Mouse (Mus musculus): ENCODE measurements around the gene Klhl32.
A peak's percentile ranks its signal among the peaks of the same experiment; 100 is the strongest.
"Not testable (repeated sequence)": the region's sequence is repeated elsewhere in the genome, so short reads cannot be mapped to it uniquely, and the experiment has no call there.

Gene Klhl32

GRCm38 (mm10) chr4:24795180-24795579 is 55.7 kb downstream of the Klhl32 start:
- no peak for DNase-seq (ENCODE audit: low read depth)

GRCm38 (mm10) chr4:24793726-24794345 is 57.1 kb downstream of the Klhl32 start:
- no peak for DNase-seq (ENCODE audit: low read depth)

DNA sequence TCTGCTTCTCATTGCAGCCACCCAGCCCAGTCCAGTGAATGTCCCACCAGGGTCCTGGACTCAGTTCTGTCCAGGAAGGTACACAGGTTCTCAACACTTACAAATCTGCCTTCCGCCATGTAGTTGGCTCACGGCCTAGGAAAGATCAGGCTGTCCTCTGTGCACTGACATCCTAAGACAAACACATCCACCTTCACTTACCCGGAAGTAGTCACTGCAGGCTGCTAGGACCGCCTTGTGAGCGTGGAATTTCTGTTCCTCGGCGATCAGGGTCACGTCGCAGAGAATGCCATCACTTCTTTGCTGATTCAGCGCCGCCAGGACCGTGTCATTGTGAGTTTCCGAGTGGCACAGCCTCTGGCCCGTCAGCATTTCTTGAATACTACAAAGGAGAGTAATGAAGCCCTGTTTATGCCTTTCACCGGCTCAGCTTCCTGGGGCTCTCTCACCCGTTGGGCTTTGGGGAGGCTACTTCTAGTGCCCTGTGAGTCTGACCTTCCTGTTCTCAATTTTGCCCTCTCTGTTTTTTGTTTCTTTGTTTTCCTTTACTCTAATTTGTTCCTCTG is 58.4 kb downstream of the Klhl32 start:
- DNase-seq (ENCODE audit: low read depth), result no peak

- no peak for DNase-seq (ENCODE audit: low read depth)
These were observed 61.6 kb downstream of the Klhl32 start for GRCm38 (mm10) chr4:24789331-24789730.

- no peak for DNase-seq (ENCODE audit: low read depth)
These were observed 65.0 kb downstream of the Klhl32 start for GRCm38 (mm10) chr4:24785757-24786532.

DNA sequence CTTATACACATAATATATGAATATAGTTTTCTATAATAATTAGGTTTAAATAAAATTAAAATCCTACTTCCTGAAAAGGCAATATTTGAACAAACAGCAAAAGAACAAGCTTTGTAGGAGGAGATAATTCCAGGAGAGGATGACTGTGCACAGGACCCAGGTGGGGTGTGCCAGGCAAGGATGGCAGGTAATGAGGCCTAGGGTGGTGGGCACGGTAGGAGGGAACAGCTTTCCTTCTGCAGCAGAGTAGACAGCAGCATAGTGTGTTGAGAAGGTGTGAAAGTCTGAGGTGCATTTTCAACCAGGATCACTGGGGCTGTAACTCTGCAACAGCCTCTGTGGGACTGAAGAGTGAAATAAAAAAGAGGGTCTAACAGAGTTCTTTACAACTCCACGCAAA is 85.0 kb downstream of the Klhl32 start:
- no peak for DNase-seq (ENCODE audit: low read depth)

GRCm38 (mm10) chr4:24765469-24765868 is 85.5 kb downstream of the Klhl32 start:
- no peak for DNase-seq (ENCODE audit: low read depth)

DNA sequence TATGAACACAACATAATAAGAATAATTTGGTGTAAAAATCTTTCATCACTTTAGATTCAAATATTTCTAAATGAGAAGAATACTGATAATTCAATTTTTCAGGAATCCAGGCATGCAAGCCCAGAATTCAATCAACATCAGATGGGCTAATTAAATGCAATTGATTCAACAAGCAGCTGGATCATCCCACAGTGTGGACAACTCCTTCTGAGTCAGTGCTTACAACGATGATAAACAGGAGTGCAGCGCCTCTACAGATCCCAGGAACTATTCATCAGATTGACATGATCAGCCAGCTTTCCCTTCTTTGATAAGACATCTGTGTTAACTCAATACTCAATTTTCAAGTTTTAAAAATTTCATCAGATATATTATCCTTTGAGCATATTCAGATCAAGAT is 86.4 kb downstream of the Klhl32 start:
- DNase-seq (ENCODE audit: low read depth), result no peak

DNA sequence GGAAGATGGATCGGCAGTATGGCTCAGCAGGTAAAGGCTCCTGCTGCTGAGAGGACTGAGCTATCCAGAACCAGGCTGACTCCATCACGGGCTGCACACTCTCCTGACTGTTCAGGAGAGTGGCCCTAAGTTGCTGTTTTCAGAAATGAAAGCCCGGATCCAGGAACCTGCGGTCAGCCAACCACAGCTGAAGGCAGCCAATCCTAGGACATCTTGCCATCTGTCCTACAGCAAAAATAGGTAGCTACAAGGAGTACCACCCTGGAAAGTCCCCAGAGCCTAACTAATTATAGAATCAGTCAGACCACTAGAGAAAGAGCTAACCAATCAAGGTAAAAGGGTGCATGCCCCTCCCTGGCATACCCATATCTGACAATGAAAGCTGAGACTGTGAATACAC is 87.5 kb downstream of the Klhl32 start:
- DNase-seq (ENCODE audit: low read depth), result no peak

- no peak for DNase-seq (ENCODE audit: low read depth)
These were observed 92.0 kb downstream of the Klhl32 start for GRCm38 (mm10) chr4:24758954-24759353.

DNA sequence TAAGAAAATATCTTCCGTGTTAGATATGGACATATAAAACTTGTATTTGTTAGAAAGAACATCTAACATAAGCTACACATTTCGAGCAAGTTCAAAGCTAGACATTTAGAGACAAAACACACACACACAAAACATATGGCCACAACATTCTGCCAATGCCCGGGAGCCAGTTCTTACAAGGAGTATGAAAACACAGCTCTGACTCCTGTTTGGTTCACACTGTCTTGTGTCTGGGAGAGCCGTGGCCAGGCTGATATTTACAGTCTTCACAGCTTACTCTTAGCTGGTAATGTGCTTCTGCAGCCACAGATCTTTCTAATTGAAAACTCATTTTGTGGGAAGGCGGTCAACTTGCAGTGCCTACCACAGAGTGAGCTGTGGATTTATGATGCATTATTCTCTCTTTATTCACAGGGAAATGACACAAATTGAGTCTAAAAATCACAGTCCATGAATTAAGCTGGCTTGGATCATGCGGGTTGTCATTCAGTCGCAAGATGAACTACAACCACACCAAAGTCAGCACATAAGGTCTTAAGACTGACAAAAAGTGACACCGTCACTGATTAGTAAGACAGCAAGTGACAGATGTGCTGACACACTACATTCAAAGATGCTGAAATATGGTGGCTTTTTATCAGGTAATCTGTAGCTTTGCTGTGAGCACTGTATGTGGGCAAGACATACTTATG is 98.3 kb downstream of the Klhl32 start:
- no peak for DNase-seq (ENCODE audit: low read depth)

GRCm38 (mm10) chr4:24737080-24737479 is 113.8 kb downstream of the Klhl32 start:
- DNase-seq (ENCODE audit: low read depth), result no peak

DNA sequence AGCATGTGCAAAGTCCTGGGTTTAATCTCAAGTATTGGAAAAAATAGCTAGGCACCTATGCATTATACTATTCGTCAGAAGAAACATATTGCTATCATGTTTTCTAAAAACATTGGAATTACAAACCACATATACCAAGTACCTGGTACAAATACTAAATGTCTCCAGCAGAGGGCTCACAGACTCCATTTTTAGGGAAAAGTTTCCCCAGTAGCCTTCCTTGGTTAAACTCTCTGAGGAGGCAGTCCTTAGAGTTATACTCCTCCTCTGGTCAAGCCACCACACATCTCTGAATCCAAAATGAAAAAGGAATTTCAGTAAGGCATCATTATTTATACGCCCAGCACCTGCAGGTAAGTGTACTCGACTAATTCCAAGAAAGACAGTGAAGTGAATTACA is 130.1 kb downstream of the Klhl32 start:
- DNase-seq (ENCODE audit: low read depth), result peak; percentile 19

DNA sequence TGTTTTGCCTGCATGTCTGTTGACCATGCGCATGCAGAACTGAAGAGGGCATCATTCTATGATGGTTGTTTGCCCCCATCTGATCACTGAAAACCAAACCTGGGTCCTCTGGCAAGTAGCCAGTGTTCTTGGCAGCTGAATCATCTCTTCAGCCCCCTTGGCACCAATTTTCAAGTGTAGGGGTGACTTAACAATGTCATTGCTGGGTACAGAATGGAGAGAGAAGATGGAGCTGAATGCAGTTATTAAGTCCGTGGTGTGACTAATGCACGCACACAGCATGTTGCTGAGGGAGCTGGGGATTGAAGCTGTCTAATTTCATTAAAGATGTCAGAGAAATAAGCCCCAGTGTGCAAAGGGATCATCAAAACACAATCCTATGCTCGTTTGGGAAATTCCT is 135.4 kb downstream of the Klhl32 start:
- DNase-seq (ENCODE audit: low read depth), result no peak

DNA sequence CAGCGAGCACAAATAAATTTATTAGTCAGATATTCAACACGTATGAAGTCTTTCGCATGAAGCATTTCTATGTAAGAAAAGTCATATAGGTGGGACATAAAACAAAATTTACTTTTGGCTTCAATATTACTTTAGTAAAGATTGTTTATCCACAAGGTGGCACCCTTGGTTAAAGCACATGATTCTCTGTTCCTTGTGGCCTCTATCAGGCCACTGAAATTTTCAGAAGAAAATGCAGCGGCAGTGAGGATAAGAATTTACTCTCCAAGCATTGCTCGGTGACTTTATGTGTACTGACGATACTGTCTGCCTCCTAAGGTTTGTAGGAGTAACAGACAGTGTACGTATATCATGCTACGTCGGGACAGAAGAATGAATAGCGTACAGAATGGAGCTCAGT is 136.6 kb downstream of the Klhl32 start:
- DNase-seq (ENCODE audit: low read depth), result no peak

- DNase-seq (ENCODE audit: low read depth), result peak; percentile 2
These were observed 152.3 kb downstream of the Klhl32 start for GRCm38 (mm10) chr4:24698528-24699117.

GRCm38 (mm10) chr4:24680080-24680479 is 170.8 kb downstream of the Klhl32 start:
- no peak for DNase-seq (ENCODE audit: low read depth)

GRCm38 (mm10) chr4:24670007-24670406 is 180.9 kb downstream of the Klhl32 start:
- no peak for DNase-seq (ENCODE audit: low read depth)

DNA sequence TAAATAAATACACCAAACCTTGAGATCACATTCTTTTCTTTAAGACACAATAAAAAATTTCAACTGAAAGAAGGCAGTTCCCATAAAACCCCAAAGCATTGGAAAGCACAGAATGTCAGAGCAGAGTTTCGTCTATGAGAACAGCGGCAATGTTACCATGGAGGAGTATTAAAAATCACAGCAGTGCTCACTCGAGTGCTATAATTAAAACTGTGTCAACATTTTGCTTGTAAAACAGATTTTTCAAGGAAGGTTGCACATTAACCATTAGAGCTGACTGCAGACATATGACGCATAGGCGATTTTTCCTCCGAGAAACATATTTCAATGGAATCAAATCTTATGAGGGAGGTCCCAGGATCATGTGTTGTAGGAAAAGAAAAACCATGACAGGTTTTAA is 191.7 kb downstream of the Klhl32 start:
- no peak for DNase-seq (ENCODE audit: low read depth)

GRCm38 (mm10) chr4:24644735-24645134 is 206.2 kb downstream of the Klhl32 start:
- DNase-seq (ENCODE audit: low read depth), result not testable (repeated sequence)

GRCm38 (mm10) chr4:24642306-24642705 is 208.6 kb downstream of the Klhl32 start:
- no peak for DNase-seq (ENCODE audit: low read depth)

DNA sequence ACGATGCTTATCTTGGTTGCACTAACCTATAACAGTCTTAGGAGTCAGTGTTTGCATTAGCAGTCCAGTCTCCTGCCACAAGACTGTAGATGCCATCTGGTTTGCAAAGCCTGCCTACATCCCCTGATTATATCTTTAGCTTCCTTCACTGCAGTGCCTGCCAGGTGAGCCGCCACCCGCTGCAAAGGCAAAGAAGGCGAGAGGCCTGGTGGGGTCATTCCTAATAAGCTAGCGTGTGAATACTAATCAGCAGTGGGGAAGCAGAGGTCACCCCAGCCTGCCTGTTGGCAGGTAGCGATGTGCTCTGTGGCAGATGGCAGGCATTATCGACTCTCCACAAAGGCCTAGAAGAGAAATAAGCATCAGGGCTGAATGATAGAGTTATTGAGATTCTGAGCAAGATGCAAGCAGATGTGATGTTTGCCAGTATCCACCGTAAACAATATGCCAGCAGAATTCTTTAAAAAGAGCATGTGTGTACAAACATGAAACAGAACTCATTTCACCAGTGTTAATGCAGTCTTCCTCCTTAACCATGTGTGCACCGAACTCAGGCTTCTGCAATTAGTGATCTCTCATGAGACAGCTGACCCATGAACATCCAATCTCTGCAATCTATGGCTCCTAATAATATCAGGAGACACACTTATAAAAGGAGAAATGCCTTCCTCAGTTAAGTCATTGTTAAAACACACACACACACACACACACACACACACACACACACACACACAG is 219.6 kb downstream of the Klhl32 start:
- no peak for DNase-seq (ENCODE audit: low read depth)

Measured in fibroblast of lung, adult 2 months (primary cell).